Mouse (Mus musculus) bone marrow, adult 2 months (tissue): Measurements from ENCODE around the gene Olfr1410.

ENCODE experiments used
- CTCF ChIP-seq: fragments of 200-500 bp; IDR thresholded peaks from 2 replicates; pipeline ENCODE4 v1.5.1; 2011; ENCODE audit warnings: low read length, control low read depth; ENCODE audit not compliant: control insufficient read depth, insufficient read depth
- POLR2A ChIP-seq: fragments of 200-500 bp; IDR thresholded peaks from 2 replicates; pipeline ENCODE4 v1.6.1; 2011; ENCODE audit warnings: low read depth, mild to moderate bottlenecking, control low read depth, low read length, borderline replicate concordance; ENCODE audit not compliant: control insufficient read depth

DNA sequence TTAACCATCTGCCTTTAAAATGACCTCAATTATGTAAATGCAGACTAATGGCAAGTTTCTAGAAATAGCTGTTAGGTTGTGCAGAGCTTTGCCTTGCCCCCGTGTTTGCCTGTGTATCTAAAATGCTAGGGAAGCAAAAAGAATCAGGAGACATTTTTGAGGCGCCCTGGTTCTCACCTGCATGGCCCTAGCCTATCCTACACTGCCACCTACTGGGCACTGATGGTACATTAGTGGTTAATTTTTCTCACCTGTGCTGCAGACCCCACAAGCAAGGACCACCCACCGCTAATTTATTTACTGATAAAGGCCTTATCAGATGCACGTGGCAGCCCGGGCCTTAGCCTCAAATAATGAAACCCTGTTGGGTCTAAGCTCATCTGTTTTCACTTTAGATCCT, 5.4 kb downstream of the Olfr1410 start:
- TF ChIP-seq CTCF (peak; percentile 82), POLR2A (no peak)
